Mouse (Mus musculus) CD4-positive naive resting alpha-beta T cell, adult 57 days (primary cell): ENCODE measurements around the gene Rac2. TPM values are rescaled to one million over a fixed set of nuclear protein-coding genes. Genes with fewer than 3 reads are reported as not detected.

Experiments
- total RNA-seq: library from RNA; stranded (reverse); gene quantifications from one replicate; pipeline ENCODE4 v1.2.4, GENCODE M21; 2023

The Rac2 gene
- 907 TPM for total RNA-seq

GRCm38 (mm10) chr15:78572658-78573397 lies at the start of gene Rac2:
TSS of gene Rac2 (minus strand) at chr15:78572783.

DNA sequence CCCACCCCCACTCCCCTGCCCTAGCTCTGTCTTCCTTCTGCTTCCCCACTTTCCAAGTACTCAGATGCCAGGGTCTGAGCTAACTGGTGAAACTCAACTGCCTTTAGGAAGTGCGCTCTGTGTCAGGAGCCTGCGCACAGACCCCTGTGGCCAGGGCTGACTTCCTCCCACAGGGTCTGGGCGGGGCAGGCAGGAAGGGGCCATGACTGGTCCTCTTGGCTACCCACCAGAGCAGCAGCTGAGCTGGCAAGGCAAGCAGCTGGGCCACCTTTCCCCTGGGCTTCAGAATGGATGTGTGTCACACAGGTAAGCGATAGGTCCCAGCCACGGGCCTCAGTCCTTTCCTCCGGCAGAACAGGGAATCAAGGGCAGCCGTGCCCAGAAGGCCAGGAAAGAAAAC lies 24.3 kb upstream of the Rac2 start, which contains the start of gene Cyth4:
Gene Cyth4, plus strand, starts transcription at position 134 of the 400 bp plus-strand sequence.

DNA sequence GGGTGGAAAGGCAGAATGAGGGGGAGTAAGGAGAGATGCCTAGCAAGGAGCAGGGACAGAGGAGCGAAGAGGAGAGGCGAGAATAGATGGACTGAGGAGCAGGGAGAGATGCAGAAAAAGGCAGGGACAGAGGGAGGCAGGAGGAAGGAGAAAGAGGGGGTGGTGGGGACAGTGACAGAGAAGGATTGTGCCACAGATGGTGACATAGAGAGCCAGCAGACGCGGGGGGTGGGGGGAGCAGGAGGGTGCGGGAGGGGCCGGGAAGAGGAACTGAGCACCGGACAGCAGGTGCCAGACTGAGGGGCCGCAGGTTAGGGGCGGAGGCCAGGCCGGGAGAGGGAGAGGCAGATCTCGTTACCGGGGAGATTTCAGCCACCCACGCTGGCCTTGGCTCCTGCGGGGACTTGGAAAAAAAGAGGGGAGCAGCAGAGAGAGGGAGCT lies 28.0 kb downstream of the Rac2 start, which contains the start of gene Sstr3:
Gene Sstr3, minus strand, starts transcription at position 125 of the 441 bp plus-strand sequence.

DNA sequence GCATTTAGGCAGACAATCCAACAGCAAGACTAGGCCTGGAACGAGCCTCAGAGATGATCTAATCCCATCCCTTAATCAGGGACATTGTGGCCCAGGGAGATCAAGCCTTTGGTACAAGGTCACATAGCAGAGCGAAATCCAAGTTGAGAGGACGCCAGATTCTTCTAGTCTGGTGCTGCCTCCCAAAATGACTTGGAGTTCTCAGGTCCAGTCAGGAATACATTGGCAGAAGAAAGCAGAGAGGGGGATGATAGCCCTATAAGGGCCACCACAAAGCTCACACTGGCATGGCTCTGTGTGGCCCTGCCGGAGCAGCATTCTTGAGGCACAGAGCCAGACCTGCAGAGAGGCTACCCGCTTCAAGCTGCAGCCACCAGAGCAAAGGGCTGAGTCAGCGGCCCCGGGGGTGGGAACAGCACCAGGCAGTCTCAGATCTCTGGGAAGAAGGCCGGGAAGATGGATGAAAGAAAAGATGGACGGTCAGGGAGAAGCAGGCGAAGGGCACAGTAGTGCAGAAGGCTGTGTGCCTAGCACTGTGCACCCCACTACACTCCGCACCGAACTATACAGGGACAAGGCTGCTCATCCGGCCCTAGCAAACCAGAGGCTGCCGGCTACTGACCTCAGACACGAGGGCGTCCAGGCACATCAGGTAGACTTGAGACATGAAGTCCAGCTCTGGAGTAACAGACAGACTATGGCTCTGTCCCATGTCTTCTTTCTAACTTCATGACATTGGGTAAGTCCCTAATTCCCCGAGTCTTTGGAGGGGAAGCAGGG lies 41.7 kb downstream of the Rac2 start, which contains the start of gene C1qtnf6:
Gene C1qtnf6, minus strand, starts transcription at position 746 of the 780 bp plus-strand sequence.

Other genes starting within 250 kb of the Rac2 start
- gene Csf2rb, start 247.0 kb downstream of the Rac2 start, total RNA-seq = 4.1 TPM
- gene Tex33, start 176.9 kb downstream of the Rac2 start, total RNA-seq = not detected
- gene Tst, start 166.9 kb downstream of the Rac2 start, total RNA-seq = 0.92 TPM
- 23.0 TPM for gene Mpst, start 166.4 kb downstream of the Rac2 start, total RNA-seq
- gene Kctd17, start 144.2 kb downstream of the Rac2 start, total RNA-seq = 10.8 TPM
- not detected for gene Tmprss6, start 104.1 kb downstream of the Rac2 start, total RNA-seq
- 59.7 TPM for gene Il2rb, start 77.5 kb downstream of the Rac2 start, total RNA-seq
- gene C1qtnf6, start 41.4 kb downstream of the Rac2 start, total RNA-seq = 0.47 TPM
- not detected for gene Sstr3, start 28.1 kb downstream of the Rac2 start, total RNA-seq
- gene Cyth4, start 24.3 kb upstream of the Rac2 start, total RNA-seq = 146 TPM
- 2.6 TPM for gene Elfn2, start 146.0 kb upstream of the Rac2 start, total RNA-seq
- gene Mfng, start 200.7 kb upstream of the Rac2 start, total RNA-seq = 125 TPM
- 0.56 TPM for gene Card10, start 230.3 kb upstream of the Rac2 start, total RNA-seq